Mouse (Mus musculus) gastrocnemius, postnatal 10 days (tissue): ENCODE results near the gene Ric3. TPM values are rescaled to one million over a fixed set of nuclear protein-coding genes. Genes with fewer than 3 reads are reported as not detected.

Source experiments
- DNase-seq: peaks from one replicate; pipeline ENCODE4 v3.0.0; 2021; ENCODE audit warnings: mixed read lengths
- total RNA-seq, 2 experiments: library from RNA; stranded (reverse); gene quantifications; 2 replicates each; pipeline ENCODE4 v1.2.3; 2021

The Ric3 gene
- total RNA-seq, 2 experiments from 2014 or later = 1.1 to 1.4 TPM

- no peak for DNase-seq
Measured at GRCm38 (mm10) chr7:109050831-109051230, 32.3 kb downstream of the Ric3 start.

GRCm38 (mm10) chr7:109045876-109046275 is 37.3 kb downstream of the Ric3 start:
- DNase-seq = no peak

- no peak for DNase-seq
Measured at GRCm38 (mm10) chr7:109039445-109039844, 43.7 kb downstream of the Ric3 start.

- no peak for DNase-seq
Measured at GRCm38 (mm10) chr7:109038987-109039386, 44.1 kb downstream of the Ric3 start.

GRCm38 (mm10) chr7:109038121-109038735 is 44.9 kb downstream of the Ric3 start:
- DNase-seq = no peak

DNA sequence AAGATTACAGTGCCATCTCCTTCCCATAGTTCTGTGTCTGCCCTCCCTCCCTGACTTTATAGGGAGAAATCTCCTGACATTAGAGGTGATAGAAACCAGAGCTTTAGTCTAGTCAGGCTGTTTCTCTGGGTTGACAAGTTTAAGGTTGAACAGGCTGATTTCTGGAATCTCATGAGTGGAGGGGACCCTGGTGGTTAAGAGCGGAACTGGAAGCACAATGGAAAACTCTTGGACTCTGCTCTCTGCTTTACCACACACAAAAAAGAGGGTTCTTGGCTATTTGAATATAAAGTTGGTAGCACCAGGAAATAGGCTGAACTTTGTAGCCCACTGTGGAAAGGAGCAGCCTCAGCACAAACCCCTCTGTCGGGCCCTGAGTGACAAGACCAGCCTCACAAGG is 51.1 kb downstream of the Ric3 start:
- DNase-seq = no peak

- no peak for DNase-seq
Measured at GRCm38 (mm10) chr7:109031331-109031730, 51.8 kb downstream of the Ric3 start.

GRCm38 (mm10) chr7:109029961-109030465 is 53.1 kb downstream of the Ric3 start:
- no peak for DNase-seq

- peak; percentile 51 for DNase-seq
Measured at GRCm38 (mm10) chr7:109028204-109028603, 54.9 kb downstream of the Ric3 start.

- no peak for DNase-seq
Measured at GRCm38 (mm10) chr7:109027721-109028120, 55.4 kb downstream of the Ric3 start.

DNA sequence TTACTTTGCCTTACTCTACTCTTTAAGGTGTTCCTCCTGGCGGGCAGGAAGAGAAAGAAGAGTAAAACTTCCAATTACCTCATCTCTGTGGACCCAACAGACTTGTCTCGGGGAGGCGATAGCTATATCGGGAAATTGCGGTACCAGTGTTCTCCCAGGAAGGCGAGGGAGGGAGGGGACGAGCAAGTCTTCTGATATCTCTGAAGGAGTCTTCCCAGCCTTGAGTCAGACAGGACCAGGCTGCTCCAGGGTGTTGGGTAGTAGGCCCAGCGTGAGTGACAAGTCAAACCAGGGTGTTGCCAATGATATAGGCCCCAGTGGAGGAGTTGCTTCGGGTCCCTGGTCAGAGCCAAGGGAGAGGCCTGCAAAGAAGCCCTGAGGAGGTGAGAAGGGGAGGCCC is 56.2 kb downstream of the Ric3 start:
- DNase-seq = no peak

- DNase-seq = no peak
Measured at GRCm38 (mm10) chr7:109025743-109026142, 57.4 kb downstream of the Ric3 start.

- DNase-seq = peak; percentile 59
Measured at GRCm38 (mm10) chr7:109021428-109021827, 61.7 kb downstream of the Ric3 start.

- DNase-seq = no peak
Measured at GRCm38 (mm10) chr7:109019243-109019642, 63.9 kb downstream of the Ric3 start.

- DNase-seq = no peak
Measured at GRCm38 (mm10) chr7:109016378-109016923, 66.7 kb downstream of the Ric3 start.

DNA sequence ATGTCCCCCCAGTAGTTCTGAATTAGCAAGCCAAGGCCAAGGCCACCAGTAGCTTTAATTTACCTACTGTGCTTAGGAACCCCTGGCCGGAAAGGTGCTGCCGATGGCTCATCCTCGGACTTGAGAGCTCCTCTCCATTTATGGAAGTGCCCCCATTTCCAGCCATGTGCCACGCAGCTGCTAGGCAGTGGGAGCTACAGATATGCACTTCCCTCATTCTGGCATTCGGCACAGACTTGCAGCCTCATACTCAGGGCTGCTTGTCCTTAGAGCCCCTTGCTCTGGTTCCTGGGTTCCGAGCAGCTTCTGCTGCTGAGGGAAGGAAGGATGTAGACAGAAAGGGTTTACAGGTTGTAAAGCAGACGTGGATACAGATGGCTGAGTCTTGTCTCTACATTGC is 68.3 kb downstream of the Ric3 start:
- DNase-seq = no peak

DNA sequence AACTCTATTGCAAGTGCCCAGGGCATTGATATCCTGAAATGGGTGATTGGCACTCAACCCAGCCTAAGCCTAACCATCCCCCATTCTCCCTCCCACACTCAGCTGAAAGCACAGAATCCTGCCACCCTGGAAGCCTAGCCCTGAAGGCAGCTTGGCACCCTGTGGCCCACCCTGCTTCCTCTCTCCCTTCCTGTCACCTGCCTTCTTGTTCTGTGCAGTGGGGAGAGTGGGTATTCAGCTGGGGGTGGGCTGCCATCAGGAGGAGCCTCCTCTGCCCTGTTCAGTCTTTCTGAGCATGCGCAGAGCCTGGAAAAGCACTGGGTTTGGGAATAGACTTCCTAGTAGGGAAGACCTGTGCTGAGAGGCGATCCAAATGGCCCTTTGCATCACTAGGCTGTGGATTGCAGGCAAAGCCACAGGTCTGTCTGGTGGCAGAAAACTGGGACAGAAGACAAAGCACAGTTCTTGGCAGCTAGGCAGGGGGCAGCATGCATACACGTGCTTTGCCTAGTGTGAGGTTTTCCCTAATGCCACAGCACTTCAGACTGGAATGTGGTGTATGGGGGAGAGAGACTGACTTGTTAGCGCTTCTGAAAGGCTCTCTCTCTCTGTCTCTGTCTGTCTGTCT is 70.0 kb downstream of the Ric3 start:
- no peak for DNase-seq

GRCm38 (mm10) chr7:109012575-109012974 is 70.6 kb downstream of the Ric3 start:
- no peak for DNase-seq

DNA sequence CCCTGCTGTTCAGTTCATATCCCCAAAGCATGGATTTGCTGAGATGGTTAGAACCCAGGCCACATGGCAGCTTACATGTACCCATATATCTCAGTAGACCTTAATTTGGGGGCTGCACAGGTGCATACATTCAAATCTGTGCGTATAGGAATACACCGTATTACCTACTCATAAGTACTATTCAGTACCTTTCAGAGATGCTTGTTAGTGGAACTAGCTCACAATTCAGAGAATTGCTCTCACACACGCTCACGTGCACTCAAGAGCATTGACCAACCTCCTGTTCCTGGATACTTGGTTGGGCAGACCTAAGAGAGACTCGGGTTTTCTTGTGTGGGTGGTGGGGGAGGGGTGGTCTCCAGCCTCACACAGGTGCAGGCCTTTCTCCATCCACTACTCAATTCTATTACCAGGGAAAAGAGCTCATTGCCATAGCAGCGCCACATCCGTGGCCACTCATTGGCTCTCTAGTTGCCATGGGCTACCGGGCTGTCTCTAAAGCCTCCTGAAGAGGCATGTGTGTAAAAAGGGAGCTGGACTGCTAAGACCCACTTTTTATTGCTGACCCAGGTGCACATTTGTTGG is 71.4 kb downstream of the Ric3 start:
- no peak for DNase-seq

DNA sequence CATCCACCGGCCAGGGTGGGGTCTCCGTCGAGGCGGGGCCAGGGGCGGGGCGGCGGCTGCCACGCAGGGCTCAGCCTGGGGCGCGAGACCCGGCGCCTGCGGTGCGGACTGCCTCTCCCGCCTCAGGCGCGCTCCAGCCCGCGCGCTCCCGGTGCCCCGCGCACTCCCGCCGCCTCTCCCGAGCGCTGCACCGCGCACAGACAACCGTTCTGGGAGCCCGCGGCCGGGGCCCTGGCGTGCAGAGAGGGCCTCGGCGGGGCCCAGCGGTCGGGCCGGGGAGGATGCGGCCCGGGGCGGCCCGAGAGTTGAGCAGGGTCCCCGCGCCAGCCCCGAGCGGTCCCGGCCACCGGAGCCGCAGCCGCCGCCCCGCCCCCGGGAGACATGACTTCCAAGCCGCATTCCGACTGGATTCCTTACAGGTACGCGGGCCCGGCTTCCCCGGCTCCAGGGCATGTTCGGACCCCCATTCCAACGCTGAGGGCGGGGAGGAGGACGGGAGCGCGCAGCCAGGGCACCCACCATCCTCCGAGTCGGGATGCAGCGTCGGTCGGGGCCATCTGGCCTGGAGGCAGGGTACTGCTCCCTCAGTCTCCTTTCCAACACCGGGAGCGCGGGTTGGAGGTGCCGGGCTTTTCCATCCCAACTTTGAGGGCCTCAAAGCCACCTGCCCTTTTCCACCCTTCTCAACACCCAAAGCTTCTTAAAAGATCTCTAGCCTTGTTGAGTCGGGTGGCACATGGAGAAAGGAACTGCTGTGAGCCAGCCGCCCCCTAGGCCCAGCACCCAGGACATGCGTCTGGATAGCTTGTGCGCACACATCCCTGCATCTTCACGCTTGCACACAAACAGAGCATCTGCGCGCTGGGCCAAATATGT is 72.2 kb downstream of the Ric3 start:
- no peak for DNase-seq

DNA sequence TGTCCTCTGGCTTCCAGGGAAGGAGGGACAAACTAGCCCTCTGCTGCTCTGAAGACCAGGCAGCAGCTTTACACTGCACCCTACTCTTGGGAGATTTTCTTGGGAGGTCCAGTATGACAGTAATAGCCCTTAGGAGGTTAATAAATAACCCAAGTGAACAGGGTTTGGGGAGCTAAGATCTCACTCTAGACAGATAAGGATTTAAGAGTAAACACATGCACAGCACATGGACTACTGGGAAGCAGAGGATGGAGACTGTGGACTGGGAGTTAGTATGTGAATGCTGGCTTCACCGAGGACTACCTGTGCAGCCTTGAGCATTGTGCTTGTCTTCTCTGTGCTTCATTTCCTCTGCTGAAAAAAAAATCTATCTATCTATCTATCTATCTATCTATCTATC is 73.9 kb downstream of the Ric3 start:
- no peak for DNase-seq

- DNase-seq = no peak
Measured at GRCm38 (mm10) chr7:109003653-109004052, 79.5 kb downstream of the Ric3 start.
